Mouse (Mus musculus): Measurements from ENCODE around the gene Atrn.

The Atrn gene

DNA sequence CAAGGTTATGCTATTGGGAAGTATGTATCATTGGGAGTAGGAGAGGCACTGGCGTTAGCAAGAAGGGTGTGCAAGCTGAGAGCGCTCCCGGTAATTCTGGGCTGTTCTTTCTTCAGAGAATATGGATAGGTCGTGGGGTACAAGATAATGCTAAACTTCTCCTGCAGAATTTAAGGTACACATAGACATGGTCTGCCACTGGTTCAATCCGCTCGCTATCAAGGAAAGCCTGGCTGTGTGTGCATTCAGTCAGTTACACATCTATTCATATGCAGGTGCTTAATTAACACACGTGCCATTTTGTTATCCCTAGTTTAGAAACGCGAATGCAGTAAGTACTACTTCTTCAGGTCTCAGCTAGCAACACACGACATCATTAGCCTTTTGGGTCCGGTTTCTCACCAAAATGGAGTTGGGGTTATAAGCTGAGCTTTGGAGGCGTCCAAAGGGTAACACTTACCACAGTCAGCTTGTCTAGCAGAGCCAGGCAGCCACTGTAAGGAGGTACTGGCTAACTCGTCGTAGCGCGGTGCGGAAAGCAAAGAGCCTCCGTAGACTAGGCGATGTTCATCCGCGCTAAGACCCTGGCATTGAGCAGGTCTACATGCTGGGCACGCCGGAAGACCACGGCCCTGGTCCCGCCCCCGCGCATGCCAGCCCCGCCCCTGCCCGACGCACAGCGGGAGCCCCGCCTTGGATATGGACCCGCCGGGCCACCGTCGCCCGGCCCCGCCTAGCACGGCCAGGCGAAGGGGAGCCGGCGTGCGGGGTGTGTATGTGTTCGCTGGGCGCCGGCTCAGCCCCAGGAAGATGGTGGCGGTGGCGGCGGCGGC, at the start of gene Atrn, which contains the start of gene 4930402H24Rik:
Gene Atrn, plus strand, starts transcription at position 745 of the 833 bp plus-strand sequence.
Gene 4930402H24Rik, minus strand, starts transcription at position 656 of the 833 bp plus-strand sequence.
- ChIA-PET POLR2A (interaction anchor here in 3 of 4 experiments (0.6 to 1.6 kb wide), 10 partner anchors 9 to 254 kb away, joined by 3 to 13 read pairs (median 4); partner anchors contain the start of gene Ddrgk1 (in 1 of the 3)), CTCF (interaction anchor here in 1 of 4 experiments (1.6 kb wide), 1 partner anchor 269 kb away, joined by 5 read pairs; no protein-coding TSS in a partner anchor)

DNA sequence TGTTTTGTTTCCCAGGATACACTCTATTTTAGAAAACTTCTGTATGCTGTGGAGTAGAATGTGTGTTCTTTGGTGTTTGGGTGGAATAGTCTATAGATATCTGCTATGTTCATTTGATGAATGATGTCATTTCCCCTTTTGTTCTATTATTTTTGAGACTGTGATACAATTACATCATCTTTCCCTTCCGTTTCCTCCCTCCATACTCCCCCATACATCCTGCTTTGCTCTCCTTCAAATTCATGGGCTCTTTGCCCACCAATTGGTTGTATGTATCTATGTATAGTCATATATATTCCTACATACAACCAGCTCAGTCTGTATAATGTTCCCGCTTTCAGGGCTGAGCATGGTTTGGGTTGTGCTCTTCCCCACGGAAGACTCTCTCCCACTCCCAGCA, 44.2 kb upstream of the Atrn start:
- POLR2A ChIA-PET: no interaction called here
- CTCF ChIA-PET: interaction anchor here in 1 of 4 experiments (0.7 kb wide), 1 partner anchor 344 kb away, joined by 3 read pairs; no protein-coding TSS in a partner anchor

DNA sequence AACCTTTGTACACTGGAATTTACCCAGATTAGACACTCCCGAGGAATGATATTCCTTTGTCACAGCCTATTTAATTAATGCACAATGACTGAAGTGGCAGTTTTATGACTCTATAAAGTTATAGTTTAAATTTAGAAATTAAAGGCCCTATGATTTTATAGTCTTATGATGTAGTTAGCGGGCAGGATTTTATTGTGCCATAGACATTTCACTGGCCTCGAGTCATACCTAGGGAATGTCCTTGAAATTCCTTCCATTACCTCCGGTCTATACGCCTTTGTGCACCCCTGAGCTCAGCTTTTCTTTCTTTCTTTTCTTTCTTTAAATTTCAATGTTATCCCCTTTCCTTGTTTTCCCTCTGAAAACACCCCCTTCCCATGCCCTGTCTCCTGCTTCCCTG, 35.4 kb upstream of the Atrn start:
- POLR2A ChIA-PET: interaction anchor here in 1 of 4 experiments (1.0 kb wide), 1 partner anchor 12 kb away, joined by 3 read pairs; no protein-coding TSS in a partner anchor
- CTCF ChIA-PET: no interaction called here

- ChIA-PET POLR2A (no interaction called here), CTCF (no interaction called here)
These were observed 28.9 kb upstream of the Atrn start for GRCm38 (mm10) chr2:130877376-130877775.

DNA sequence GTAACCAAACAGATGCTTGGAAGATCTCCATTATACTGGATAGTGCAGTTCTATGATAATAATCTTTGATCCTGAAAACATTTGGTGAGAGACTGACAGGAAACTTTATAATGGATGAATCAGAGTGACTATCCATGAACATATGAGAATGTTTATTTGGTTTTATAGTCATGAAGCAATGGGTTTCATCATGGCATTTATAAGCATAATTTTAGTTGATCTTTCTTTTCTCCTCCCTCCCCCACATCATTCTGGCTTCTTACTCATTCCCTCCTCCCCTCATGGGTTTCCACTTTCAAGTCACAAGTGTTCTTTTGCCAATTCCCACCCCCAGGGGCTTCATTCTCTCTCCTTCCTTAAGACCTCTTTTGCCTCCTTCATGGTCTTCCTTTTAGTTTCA, 19.3 kb upstream of the Atrn start:
- CTCF ChIA-PET: no interaction called here
- POLR2A ChIA-PET: no interaction called here

DNA sequence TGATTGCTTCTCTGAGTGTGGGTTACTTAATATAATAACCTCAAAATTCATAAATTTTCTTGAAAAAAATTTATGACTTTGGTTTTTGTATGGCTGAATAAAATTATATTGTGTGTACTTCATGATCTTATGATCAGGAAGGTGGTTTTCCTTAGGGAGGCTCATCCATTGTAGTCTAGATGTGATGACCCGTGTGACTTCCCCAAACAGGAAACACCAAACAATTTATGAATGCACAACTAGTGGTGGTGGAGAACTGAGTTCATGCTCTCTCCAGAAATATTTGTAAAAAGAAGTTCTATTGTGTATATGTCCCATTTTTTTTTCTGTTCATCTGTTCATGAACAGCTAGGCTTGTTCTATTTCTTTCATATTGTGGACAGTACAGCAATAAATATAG, 18.8 kb upstream of the Atrn start:
- ChIA-PET CTCF (no interaction called here), POLR2A (no interaction called here)

DNA sequence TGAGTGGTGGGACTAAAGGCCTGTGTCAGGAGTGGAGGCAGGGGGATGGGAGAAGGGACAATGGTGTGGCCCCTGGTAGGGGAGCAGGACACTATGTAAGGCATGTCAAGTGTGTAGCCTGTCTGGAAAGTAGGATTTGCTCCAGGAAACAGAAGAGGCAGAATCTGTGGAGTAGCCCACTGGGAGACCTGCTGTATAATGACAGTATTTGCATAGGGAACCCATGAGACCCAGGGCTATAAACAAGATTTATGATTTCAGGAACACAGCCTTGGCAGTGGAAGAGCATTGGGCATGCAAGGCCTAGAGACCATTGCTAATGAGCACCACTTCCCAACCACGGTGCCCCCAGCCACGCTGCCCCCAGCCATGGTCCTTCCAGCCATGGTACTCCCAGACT, 9.4 kb upstream of the Atrn start:
- CTCF ChIA-PET: interaction anchor here in 1 of 4 experiments (0.7 kb wide), 1 partner anchor 633 kb away, joined by 3 read pairs; no protein-coding TSS in a partner anchor
- POLR2A ChIA-PET: interaction anchor here in 1 of 4 experiments (0.7 kb wide), 1 partner anchor 10 kb away, joined by 3 read pairs; no protein-coding TSS in a partner anchor

DNA sequence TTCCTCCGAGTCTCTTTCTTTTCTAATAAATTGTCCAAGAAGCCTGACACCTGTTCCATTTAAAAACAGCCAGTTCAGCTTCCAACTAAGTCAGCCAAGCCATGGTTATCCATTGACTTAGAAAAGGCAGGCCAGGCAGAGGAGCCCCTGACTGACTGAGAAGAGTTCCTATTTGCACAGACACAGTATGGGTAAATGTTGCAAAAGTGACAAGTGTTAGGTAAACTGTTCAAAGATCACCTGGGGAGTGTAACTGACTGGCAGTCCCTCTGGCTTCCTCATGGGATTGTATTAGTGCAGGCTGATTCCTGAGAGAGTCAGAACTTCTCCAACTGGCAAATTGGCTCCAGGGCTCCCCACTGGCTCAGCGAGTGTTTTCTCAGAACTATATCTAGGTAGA, 8.4 kb upstream of the Atrn start:
- POLR2A ChIA-PET: interaction anchor here in 1 of 4 experiments (0.5 kb wide), 1 partner anchor 199 kb away, joined by 4 read pairs; no protein-coding TSS in a partner anchor
- CTCF ChIA-PET: interaction anchor here in 1 of 4 experiments (0.7 kb wide), 1 partner anchor 633 kb away, joined by 3 read pairs; no protein-coding TSS in a partner anchor

DNA sequence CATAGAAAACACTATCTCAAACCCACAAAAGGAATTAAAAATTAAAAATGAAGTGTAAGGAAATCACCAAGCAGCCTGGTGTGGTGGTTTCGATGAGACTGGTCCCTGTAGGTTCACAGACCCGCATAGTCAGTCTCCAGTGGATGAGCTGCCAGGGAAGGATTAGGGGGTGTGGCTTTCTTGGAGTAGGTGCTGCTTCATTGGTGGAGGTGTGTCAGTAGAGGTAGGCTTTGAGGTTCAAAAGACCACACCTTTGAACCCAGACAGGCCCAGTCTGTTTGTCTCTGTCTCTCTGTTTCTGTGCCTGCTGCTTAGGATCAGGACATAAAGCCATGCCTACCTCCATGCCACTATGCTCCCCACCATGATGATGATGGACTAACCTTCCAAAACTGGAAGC, 7.5 kb upstream of the Atrn start:
- POLR2A ChIA-PET: no interaction called here
- CTCF ChIA-PET: no interaction called here

DNA sequence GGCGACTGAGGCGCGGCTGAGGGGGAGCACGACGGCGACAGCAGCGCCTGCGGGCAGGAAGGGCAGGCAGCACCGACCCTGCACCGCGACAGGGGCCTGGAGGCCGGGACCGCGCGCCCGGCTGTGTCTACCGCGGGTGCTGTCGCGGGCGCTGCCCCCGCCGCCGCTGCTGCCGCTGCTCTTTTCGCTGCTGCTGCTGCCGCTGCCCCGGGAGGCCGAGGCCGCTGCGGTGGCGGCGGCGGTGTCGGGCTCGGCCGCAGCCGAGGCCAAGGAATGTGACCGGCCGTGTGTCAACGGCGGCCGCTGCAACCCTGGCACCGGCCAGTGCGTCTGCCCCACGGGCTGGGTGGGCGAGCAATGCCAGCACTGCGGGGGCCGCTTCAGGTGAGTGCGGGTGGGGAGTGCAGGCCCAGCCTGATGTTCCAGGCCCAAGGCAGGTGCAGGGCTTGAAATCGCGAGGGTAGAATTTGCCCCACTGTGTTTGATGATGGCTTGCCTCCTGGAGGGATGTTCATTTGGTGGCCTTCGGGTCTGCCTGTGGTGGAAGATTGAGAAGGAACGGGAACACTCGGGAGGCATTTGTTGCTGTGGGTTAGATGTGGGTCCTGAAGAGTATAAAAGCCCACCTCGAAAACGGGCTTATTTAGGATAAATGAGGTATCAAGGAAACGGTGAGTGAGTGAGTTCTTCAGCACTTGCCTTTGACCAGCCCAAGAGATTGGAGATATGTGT, 455 bp downstream of the Atrn start:
- ChIA-PET CTCF (interaction anchor here in 1 of 4 experiments (1.6 kb wide), 1 partner anchor 268 kb away, joined by 5 read pairs; no protein-coding TSS in a partner anchor), POLR2A (interaction anchor here in 3 of 4 experiments (0.6 to 1.6 kb wide), 9 partner anchors 8 to 254 kb away, joined by 3 to 13 read pairs (median 3); partner anchors contain the start of gene Ddrgk1 (in 1 of the 3))

DNA sequence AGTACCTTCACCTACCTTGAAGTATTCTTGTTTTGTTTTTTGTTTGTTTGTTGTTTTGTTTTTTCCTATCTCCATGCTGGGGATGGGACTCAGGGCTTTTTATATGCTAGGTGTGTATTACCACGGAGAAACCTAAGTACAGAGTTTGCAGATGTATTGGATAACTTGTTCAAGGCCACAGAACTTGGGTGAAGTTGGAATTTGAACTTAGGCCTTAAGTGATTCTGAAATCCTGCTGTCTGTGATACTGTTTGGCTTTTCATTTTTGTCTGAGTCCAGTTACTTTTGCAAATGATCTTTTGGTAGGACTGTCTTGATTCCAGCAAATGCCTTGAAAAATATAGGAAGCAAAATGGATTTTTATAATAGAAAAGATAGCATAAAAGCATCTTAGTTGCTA, 5.4 kb downstream of the Atrn start:
- ChIA-PET POLR2A (interaction anchor here in 1 of 4 experiments (0.5 kb wide), 1 partner anchor 22 kb away, joined by 3 read pairs; no protein-coding TSS in a partner anchor), CTCF (no interaction called here)

DNA sequence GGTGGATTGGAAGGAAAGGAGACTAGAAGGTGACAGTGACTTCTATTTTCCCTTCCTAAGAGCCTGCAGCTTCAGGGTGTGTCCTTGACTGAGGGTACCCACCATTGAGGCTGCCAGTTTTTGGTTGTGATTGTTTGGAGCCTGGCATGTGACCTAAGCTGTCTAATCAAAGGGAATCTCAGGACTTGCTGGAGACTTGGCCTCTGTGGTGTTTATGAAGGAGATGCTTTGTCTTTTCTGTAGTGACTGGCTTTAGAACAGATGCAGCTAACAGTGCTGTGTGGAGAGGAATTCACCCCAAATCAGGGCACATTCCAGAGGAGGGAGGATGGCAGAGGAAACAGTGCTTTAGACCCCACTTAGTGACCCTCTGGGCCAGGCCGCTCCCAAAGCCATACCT, 8.6 kb downstream of the Atrn start:
- ChIA-PET CTCF (interaction anchor here in 2 of 4 experiments (0.6 to 0.9 kb wide), 2 partner anchors 235 to 351 kb away, joined by 3 read pairs; partner anchors contain the start of gene Mrps26 (in 1 of the 2)), POLR2A (interaction anchor here in 3 of 4 experiments (0.6 to 1.4 kb wide), 5 partner anchors 9 to 191 kb away, joined by 3 to 6 read pairs (median 4); partner anchors contain the start of genes 4930402H24Rik (in 1 of the 3) and Atrn (in 1 of the 3))

- ChIA-PET CTCF (no interaction called here), POLR2A (no interaction called here)
These were observed 10.3 kb downstream of the Atrn start for GRCm38 (mm10) chr2:130916521-130917147.

- POLR2A ChIA-PET: interaction anchor here in 1 of 4 experiments (1.3 kb wide), 1 partner anchor 10 kb away, joined by 3 read pairs; no protein-coding TSS in a partner anchor
- CTCF ChIA-PET: interaction anchor here in 1 of 4 experiments (0.7 kb wide), 1 partner anchor 1130 kb away, joined by 3 read pairs; no protein-coding TSS in a partner anchor
These were observed 11.4 kb downstream of the Atrn start for GRCm38 (mm10) chr2:130917686-130918085.

DNA sequence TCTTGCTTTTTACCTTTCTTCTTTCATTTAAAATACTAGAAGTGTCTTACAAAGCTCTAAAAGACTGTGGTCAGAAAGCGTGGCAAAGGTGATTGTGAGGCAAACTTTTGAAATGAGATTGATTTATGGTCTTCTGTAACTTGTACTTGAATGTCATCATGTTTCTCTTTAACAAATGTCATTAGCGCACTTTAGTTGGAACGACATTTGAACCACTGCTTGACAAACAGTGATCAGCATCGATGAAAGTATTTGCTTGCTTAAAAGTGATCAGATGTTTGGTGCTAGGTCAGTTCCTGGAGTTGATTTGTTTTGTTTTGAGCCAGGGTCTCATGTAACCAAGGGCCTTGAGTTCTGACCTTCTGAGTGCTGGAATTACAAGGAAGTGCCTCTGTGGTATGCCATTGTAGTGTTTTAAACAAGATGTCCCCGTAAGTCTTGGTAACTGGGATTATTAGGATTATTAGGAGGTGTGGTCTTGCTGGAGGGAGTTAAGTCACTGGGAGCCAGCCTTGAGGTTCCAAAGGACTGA, 12.8 kb downstream of the Atrn start:
- POLR2A ChIA-PET: interaction anchor here in 2 of 4 experiments (0.9 to 1.3 kb wide), 2 partner anchors 11 to 92 kb away, joined by 3 read pairs; no protein-coding TSS in a partner anchor
- CTCF ChIA-PET: interaction anchor here in 1 of 4 experiments (0.5 kb wide), 1 partner anchor 271 kb away, joined by 4 read pairs; no protein-coding TSS in a partner anchor

DNA sequence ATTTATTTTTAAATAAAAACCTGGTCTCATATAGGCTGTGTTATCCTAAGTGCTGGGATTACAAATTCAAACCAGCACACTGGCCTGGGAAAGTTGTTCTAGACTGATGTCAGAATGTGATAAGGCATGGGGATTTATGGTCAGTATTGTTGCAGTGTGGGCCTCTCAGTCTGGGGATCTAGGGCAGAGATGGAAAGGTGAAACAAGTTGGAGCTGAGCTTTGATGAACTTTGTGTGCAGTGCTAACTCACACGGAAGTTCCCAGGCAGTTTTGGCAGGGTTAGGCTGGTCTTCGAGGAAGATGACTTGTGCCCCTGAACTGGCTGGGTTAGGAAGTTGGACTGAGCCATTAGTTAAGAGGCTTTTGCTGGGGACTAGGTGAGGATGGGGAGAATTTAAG, 18.7 kb downstream of the Atrn start:
- CTCF ChIA-PET: no interaction called here
- POLR2A ChIA-PET: no interaction called here

GRCm38 (mm10) chr2:130928031-130928430, 21.7 kb downstream of the Atrn start:
- ChIA-PET CTCF (no interaction called here), POLR2A (interaction anchor here in 1 of 4 experiments (0.9 to 1.0 kb wide), 2 partner anchors 18 kb away, joined by 3 to 4 read pairs; no protein-coding TSS in a partner anchor)

- POLR2A ChIA-PET: interaction anchor here in 1 of 4 experiments (0.9 to 1.0 kb wide), 2 partner anchors 18 to 19 kb away, joined by 3 to 4 read pairs; no protein-coding TSS in a partner anchor
- CTCF ChIA-PET: no interaction called here
These were observed 22.2 kb downstream of the Atrn start for GRCm38 (mm10) chr2:130928530-130928929.
